Mouse (Mus musculus): Measurements from ENCODE around the gene Hnrnpf. TPM values are rescaled to one million over a fixed set of nuclear protein-coding genes. Genes with fewer than 3 reads are reported as not detected.

The Hnrnpf gene
- total RNA-seq, 1 experiment from 2014 or later, result 1,583 TPM

- ATAC-seq (replicated peaks; ENCODE audit: insufficient number of reproducible peaks, low FRiP score, low TSS enrichment, poor library complexity, severe bottlenecking), result no peak
Measured at GRCm38 (mm10) chr6:117943899-117944298, 43.8 kb downstream of the Hnrnpf start.

- no peak for ATAC-seq (replicated peaks; ENCODE audit: insufficient number of reproducible peaks, low FRiP score, low TSS enrichment, poor library complexity, severe bottlenecking)
Measured at GRCm38 (mm10) chr6:117952330-117952729, 52.2 kb downstream of the Hnrnpf start.

GRCm38 (mm10) chr6:117956161-117956560 is 56.0 kb downstream of the Hnrnpf start:
- no peak for ATAC-seq (replicated peaks; ENCODE audit: insufficient number of reproducible peaks, low FRiP score, low TSS enrichment, poor library complexity, severe bottlenecking)

GRCm38 (mm10) chr6:117956851-117957501 is 56.9 kb downstream of the Hnrnpf start:
- ATAC-seq (replicated peaks; ENCODE audit: insufficient number of reproducible peaks, low FRiP score, low TSS enrichment, poor library complexity, severe bottlenecking), result no peak

GRCm38 (mm10) chr6:117963201-117963600 is 63.1 kb downstream of the Hnrnpf start:
- no peak for ATAC-seq (replicated peaks; ENCODE audit: insufficient number of reproducible peaks, low FRiP score, low TSS enrichment, poor library complexity, severe bottlenecking)

GRCm38 (mm10) chr6:117966729-117967128 is 66.6 kb downstream of the Hnrnpf start:
- ATAC-seq (replicated peaks; ENCODE audit: insufficient number of reproducible peaks, low FRiP score, low TSS enrichment, poor library complexity, severe bottlenecking), result no peak

Other genes with a start within 250 kb of the Hnrnpf start
- gene Zfp637, start 59.1 kb upstream of the Hnrnpf start, total RNA-seq (2017), result 4.1 to 7.8 TPM (median 6.6 TPM) in 3 replicates
- gene Zfp239, start 38.2 kb upstream of the Hnrnpf start, total RNA-seq (2017), result 0.19 to 1.1 TPM in 2 of 3 replicates, not detected in the other
- gene Fxyd4, start 37.4 kb downstream of the Hnrnpf start, total RNA-seq (2017), result not detected in 3 replicates
- 1.0 to 4.4 TPM (median 1.7 TPM) in 3 replicates for gene Rasgef1a, start 111.1 kb downstream of the Hnrnpf start, total RNA-seq (2017)
- gene Csgalnact2, start 238.8 kb downstream of the Hnrnpf start, total RNA-seq (2017), result 131 to 223 TPM (median 204 TPM) in 3 replicates